Mouse (Mus musculus): ENCODE data around the gene Urb1.
"Not testable (repeated sequence)": the region's sequence is repeated elsewhere in the genome, so short reads cannot be mapped to it uniquely, and the experiment has no call there.

The Urb1 gene

GRCm38 (mm10) chr16:90823986-90824385 lies 13.8 kb upstream of the Urb1 start:
- DNase-seq (ENCODE audit: low spot score in 2 of 2) = not testable (repeated sequence)

- DNase-seq (ENCODE audit: low spot score in 2 of 2) = no peak
These were observed 12.8 kb upstream of the Urb1 start for GRCm38 (mm10) chr16:90822981-90823380.

GRCm38 (mm10) chr16:90822284-90822935 lies 12.2 kb upstream of the Urb1 start:
- DNase-seq (ENCODE audit: low spot score in 2 of 2) = no peak

- DNase-seq (ENCODE audit: low spot score in 2 of 2) = no peak
These were observed 11.0 kb upstream of the Urb1 start for GRCm38 (mm10) chr16:90821046-90821697.

- no peak for DNase-seq (ENCODE audit: low spot score in 2 of 2)
These were observed 10.1 kb upstream of the Urb1 start for GRCm38 (mm10) chr16:90820326-90820725.

GRCm38 (mm10) chr16:90812086-90812485 lies 1.9 kb upstream of the Urb1 start:
- no peak for DNase-seq (ENCODE audit: low spot score in 2 of 2)

GRCm38 (mm10) chr16:90810716-90811256 lies 573 bp upstream of the Urb1 start:
- no peak for DNase-seq (ENCODE audit: low spot score in 2 of 2)

- no peak for DNase-seq (ENCODE audit: low spot score in 2 of 2)
These were observed 5.7 kb downstream of the Urb1 start for GRCm38 (mm10) chr16:90804466-90804865.

- no peak for DNase-seq (ENCODE audit: low spot score in 2 of 2)
These were observed 8.3 kb downstream of the Urb1 start for GRCm38 (mm10) chr16:90801928-90802327.

GRCm38 (mm10) chr16:90801251-90801650 lies 9.0 kb downstream of the Urb1 start:
- no peak for DNase-seq (ENCODE audit: low spot score in 2 of 2)

GRCm38 (mm10) chr16:90799840-90800239 lies 10.4 kb downstream of the Urb1 start:
- no peak for DNase-seq (ENCODE audit: low spot score in 2 of 2)

- no peak for DNase-seq (ENCODE audit: low spot score in 2 of 2)
These were observed 11.4 kb downstream of the Urb1 start for GRCm38 (mm10) chr16:90798848-90799247.

GRCm38 (mm10) chr16:90798446-90798845 lies 11.8 kb downstream of the Urb1 start:
- no peak for DNase-seq (ENCODE audit: low spot score in 2 of 2)

GRCm38 (mm10) chr16:90794708-90795107 lies 15.5 kb downstream of the Urb1 start:
- no peak for DNase-seq (ENCODE audit: low spot score in 2 of 2)

GRCm38 (mm10) chr16:90792500-90792899 lies 17.7 kb downstream of the Urb1 start:
- DNase-seq (ENCODE audit: low spot score in 2 of 2) = no peak

- no peak for DNase-seq (ENCODE audit: low spot score in 2 of 2)
These were observed 18.1 kb downstream of the Urb1 start for GRCm38 (mm10) chr16:90792066-90792465.

- no peak for DNase-seq (ENCODE audit: low spot score in 2 of 2)
These were observed 19.3 kb downstream of the Urb1 start for GRCm38 (mm10) chr16:90790946-90791345.

- no peak for DNase-seq (ENCODE audit: low spot score in 2 of 2)
These were observed 21.6 kb downstream of the Urb1 start for GRCm38 (mm10) chr16:90788580-90788979.

GRCm38 (mm10) chr16:90785257-90785656 lies 25.0 kb downstream of the Urb1 start:
- DNase-seq (ENCODE audit: low spot score in 2 of 2) = no peak

GRCm38 (mm10) chr16:90783302-90783701 lies 26.9 kb downstream of the Urb1 start:
- no peak for DNase-seq (ENCODE audit: low spot score in 2 of 2)

GRCm38 (mm10) chr16:90779783-90780182 lies 30.4 kb downstream of the Urb1 start:
- DNase-seq (ENCODE audit: low spot score in 2 of 2) = no peak

GRCm38 (mm10) chr16:90775946-90776520 lies 34.2 kb downstream of the Urb1 start:
- no peak for DNase-seq (ENCODE audit: low spot score in 2 of 2)

GRCm38 (mm10) chr16:90774646-90775045 lies 35.6 kb downstream of the Urb1 start:
- no peak for DNase-seq (ENCODE audit: low spot score in 2 of 2)
